Mouse (Mus musculus) ES-Bruce4 (cell line): ENCODE measurements around the gene Trappc3. TPM values are rescaled to one million over a fixed set of nuclear protein-coding genes. Genes with fewer than 3 reads are reported as not detected.

ENCODE experiments used
- H3K27ac ChIP-seq: 2 replicates; pipeline ENCODE4 v1.5.1; 2012; ENCODE audit warnings: low read length, inconsistent platforms; ENCODE audit not compliant: insufficient read depth
- H3K27me3 ChIP-seq: 2 replicates; pipeline ENCODE4 v1.6.1; 2012; ENCODE audit warnings: mild to moderate bottlenecking, low read length, inconsistent platforms; ENCODE audit not compliant: control insufficient read depth, poor library complexity, insufficient read depth, severe bottlenecking
- H3K36me3 ChIP-seq: 2 replicates; pipeline ENCODE4 v1.6.1; 2012; ENCODE audit warnings: inconsistent platforms, mild to moderate bottlenecking, low read length, moderate library complexity; ENCODE audit not compliant: control insufficient read depth, poor library complexity, insufficient read depth, severe bottlenecking
- H3K4me1 ChIP-seq: one replicate; pipeline ENCODE4 v1.8.1; 2011; ENCODE audit warnings: low read length; ENCODE audit not compliant: control insufficient read depth, insufficient read depth
- H3K4me3 ChIP-seq: 2 replicates; pipeline ENCODE4 v1.5.1; 2011; ENCODE audit warnings: low read depth, mild to moderate bottlenecking, low read length
- H3K9ac ChIP-seq: 2 replicates; pipeline ENCODE4 v1.6.1; 2012; ENCODE audit warnings: low read depth, mild to moderate bottlenecking, inconsistent platforms; ENCODE audit not compliant: poor library complexity, severe bottlenecking
- H3K9me3 ChIP-seq: replicated peaks from 2 replicates; pipeline ENCODE4 v1.6.1; 2012; ENCODE audit warnings: mild to moderate bottlenecking, low read length, inconsistent platforms; ENCODE audit not compliant: control insufficient read depth, poor library complexity, insufficient read depth, severe bottlenecking
- CTCF ChIP-seq: IDR thresholded peaks from one replicate; pipeline ENCODE4 v1.8.1; 2011; ENCODE audit warnings: low read depth, low read length
- EP300 ChIP-seq: IDR thresholded peaks from 2 replicates; pipeline ENCODE4 v1.6.1; 2011; ENCODE audit warnings: low read depth, low read length; ENCODE audit not compliant: insufficient read depth
- POLR2A ChIP-seq: IDR thresholded peaks from one replicate; pipeline ENCODE4 v1.8.1; 2011; ENCODE audit warnings: low read length; ENCODE audit not compliant: insufficient read depth
- polyA plus RNA-seq: library from polyadenylated mRNA; stranded (reverse); fragments of >200 nt; gene quantifications from 2 replicates; pipeline ENCODE4 v1.2.4, GENCODE M21; 2011; ENCODE audit warnings: low read depth; ENCODE audit not compliant: missing spikeins, insufficient read depth, insufficient read length

Trappc3 gene
- polyA plus RNA-seq, 1 experiment = 62.8 TPM

DNA sequence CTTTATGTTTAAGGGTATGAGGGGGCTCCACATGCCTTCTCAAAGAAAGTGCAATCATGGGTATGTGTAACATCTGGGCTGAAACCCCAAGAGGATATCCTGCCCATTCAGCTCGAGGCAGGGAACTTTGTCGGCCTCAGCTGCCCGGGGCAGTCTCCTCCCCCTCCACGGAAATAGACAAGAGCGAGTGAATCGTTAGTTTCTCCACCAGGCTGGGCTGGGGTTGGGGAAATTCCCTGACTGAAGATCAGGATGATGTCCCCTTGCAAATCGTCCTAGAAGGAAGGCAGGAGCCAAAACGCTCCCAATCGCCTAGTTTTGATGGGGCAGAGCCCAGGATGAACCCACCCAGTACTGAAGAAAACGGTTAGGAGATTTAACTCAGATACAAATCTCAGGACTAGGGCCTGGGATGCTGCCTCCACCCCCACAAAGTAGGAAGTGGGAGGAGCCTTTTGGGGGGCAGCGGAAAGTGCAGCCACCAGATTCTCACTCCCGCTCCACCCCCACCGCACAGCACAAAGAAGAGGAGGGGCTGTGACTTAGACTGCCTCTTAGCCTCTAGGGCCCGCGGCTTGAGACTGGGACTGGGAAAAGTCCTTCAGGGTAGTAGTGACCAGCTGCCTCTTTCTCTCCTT is 2.5 kb upstream of the Trappc3 start:
- H3K27me3 ChIP-seq = no peaks in the 10 kb centered on the region
- no peak overlapping the region for H3K9ac ChIP-seq
- peak overlapping the region; percentile 11 for H3K4me3 ChIP-seq
- no peaks in the 10 kb centered on the region for H3K9me3 ChIP-seq
- H3K4me1 ChIP-seq = peaks cover 4% of the 10 kb centered on the region
- H3K27ac ChIP-seq = peak overlapping the region; percentile 28
- no peak for TF ChIP-seq CTCF
- peak; percentile 57; the same call in 1 of the 2 replicates for TF ChIP-seq EP300
- H3K36me3 ChIP-seq = no peaks in the 10 kb centered on the region

DNA sequence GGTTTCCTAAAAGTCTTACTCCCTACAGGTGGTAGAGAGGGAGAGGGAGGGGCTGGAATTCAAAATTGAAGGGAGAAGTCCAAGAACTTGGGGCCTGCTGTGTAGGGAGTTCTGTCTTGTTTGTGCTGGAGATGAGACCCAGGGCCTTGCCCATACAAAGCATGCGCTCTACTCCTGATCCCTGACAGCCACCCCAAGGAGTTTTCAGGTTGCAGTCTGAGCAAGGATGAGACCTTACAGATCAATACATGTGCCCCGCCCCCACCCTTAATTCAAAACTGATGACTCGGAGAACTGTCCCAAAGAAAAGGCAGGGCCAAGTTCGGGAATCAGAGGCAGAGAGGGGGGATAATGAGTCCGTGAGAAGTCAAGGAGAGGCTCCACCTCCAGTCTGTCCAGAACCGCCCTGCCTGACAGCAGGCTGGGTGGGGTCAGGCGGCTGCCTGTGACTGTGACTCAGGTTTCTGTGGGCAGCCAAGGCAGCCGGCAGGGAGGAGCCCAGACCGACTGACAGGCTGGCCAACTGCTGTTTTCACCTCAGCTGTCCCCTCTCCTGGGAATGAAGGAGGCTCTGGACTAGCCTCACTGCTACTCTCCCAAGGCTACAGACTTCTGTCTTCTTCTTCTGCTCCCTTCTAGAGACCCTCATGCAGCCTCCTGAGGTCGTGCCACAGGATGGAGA is 1.5 kb upstream of the Trappc3 start:
- no peak overlapping the region for H3K9ac ChIP-seq
- no peaks in the 10 kb centered on the region for H3K36me3 ChIP-seq
- peak; percentile 62 for TF ChIP-seq EP300
- TF ChIP-seq CTCF = no peak
- peak overlapping the region; percentile 15 for H3K4me3 ChIP-seq
- H3K9me3 ChIP-seq = no peaks in the 10 kb centered on the region
- H3K4me1 ChIP-seq = peaks cover 4% of the 10 kb centered on the region
- H3K27me3 ChIP-seq = no peaks in the 10 kb centered on the region
- peak overlapping the region; percentile 28 for H3K27ac ChIP-seq

DNA sequence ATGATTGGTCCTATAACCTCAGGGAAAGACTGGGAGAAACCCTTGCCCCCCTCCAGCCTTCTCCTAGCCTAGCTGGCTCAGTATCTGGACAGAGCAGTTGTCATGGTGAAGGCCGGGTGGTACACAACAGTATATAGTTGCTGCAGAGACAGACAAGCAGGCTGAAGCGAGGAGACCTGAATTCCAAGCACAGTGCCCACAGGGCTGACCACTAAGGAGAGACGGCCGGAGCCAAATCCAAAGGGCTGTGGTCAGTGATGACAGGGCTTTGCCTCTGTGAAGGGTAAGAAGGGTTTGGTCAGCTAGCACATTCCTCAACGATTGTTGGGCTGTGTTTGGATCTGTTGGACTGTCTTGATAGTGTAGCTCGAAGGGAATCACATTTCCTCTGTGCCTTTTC is 859 bp upstream of the Trappc3 start:
- Histone ChIP-seq H3K27me3 (no peaks in the 10 kb centered on the region), H3K9me3 (no peaks in the 10 kb centered on the region), H3K4me3 (no peak overlapping the region), H3K9ac (no peak overlapping the region), H3K4me1 (peaks cover 4% of the 10 kb centered on the region), H3K27ac (no peak overlapping the region), H3K36me3 (no peaks in the 10 kb centered on the region)
- TF ChIP-seq POLR2A (no peak), CTCF (no peak), EP300 (no peak)

- H3K4me1 ChIP-seq = peaks cover 4% of the 10 kb centered on the region
- H3K4me3 ChIP-seq = no peak overlapping the region
- H3K27ac ChIP-seq = no peak overlapping the region
- H3K9ac ChIP-seq = no peak overlapping the region
- H3K36me3 ChIP-seq = no peaks in the 10 kb centered on the region
- H3K9me3 ChIP-seq = no peaks in the 10 kb centered on the region
- no peaks in the 10 kb centered on the region for H3K27me3 ChIP-seq
- TF ChIP-seq EP300 (no peak), CTCF (no peak), POLR2A (no peak)
Observed at GRCm38 (mm10) chr4:126261675-126262074, 450 bp upstream of the Trappc3 start.

DNA sequence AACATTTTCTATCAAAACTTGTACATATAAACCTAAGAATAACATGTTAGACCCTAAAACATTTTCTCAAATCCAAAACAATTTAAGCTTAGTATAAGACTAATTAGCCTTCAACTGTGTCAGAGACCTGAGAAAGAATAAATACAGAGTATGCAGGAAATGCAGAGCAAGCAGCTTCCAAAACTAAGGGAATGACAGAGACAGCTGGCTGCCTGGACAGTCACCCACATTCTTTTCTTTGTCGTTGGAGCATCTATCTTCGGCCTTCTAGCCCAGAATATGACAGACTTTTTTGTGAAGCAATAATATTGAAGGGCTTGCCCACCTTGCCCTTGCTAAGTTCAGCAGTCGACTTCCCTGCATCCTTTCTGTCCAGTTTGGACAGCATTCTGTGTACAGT is 7.2 kb downstream of the Trappc3 start:
- TF ChIP-seq EP300 (no peak), CTCF (no peak), POLR2A (no peak)
- no peaks in the 10 kb centered on the region for H3K36me3 ChIP-seq
- no peaks in the 10 kb centered on the region for H3K9me3 ChIP-seq
- H3K27me3 ChIP-seq = no peaks in the 10 kb centered on the region
- no peak overlapping the region for H3K9ac ChIP-seq
- H3K4me3 ChIP-seq = no peak overlapping the region
- no peak overlapping the region for H3K27ac ChIP-seq
- no peaks in the 10 kb centered on the region for H3K4me1 ChIP-seq

DNA sequence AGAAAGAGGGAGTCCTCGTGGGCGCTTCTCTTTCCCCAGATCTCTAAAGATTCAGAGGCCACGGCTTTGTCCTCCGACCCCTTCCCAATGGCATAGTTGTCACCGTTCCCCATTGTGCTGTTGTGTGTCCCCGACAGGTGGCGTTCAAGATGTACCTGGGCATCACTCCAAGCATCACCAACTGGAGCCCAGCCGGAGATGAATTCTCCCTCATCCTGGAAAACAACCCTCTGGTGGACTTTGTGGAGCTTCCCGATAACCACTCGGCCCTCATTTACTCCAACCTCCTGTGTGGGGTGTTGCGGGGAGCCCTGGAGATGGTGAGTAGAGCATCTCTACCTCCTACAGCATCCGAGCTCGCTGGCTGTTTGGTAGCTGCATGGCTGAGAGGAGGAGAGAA is 11.6 kb downstream of the Trappc3 start:
- Histone ChIP-seq H3K9me3 (no peaks in the 10 kb centered on the region), H3K27me3 (no peaks in the 10 kb centered on the region), H3K4me1 (no peaks in the 10 kb centered on the region), H3K4me3 (no peak overlapping the region), H3K9ac (no peak overlapping the region), H3K36me3 (no peaks in the 10 kb centered on the region), H3K27ac (no peak overlapping the region)
- TF ChIP-seq EP300 = no peak
- peak; percentile 23 for TF ChIP-seq CTCF
